Mouse (Mus musculus) mature B cell (primary cell): ENCODE results near the gene Fam20c.

Experiments used
- in situ Hi-C: fragments of 300-500 bp; cut with MboI; formaldehyde crosslinking; loops from 2 replicates; pipeline ENCODE4 v1.14.3; 2019

Fam20c gene

DNA sequence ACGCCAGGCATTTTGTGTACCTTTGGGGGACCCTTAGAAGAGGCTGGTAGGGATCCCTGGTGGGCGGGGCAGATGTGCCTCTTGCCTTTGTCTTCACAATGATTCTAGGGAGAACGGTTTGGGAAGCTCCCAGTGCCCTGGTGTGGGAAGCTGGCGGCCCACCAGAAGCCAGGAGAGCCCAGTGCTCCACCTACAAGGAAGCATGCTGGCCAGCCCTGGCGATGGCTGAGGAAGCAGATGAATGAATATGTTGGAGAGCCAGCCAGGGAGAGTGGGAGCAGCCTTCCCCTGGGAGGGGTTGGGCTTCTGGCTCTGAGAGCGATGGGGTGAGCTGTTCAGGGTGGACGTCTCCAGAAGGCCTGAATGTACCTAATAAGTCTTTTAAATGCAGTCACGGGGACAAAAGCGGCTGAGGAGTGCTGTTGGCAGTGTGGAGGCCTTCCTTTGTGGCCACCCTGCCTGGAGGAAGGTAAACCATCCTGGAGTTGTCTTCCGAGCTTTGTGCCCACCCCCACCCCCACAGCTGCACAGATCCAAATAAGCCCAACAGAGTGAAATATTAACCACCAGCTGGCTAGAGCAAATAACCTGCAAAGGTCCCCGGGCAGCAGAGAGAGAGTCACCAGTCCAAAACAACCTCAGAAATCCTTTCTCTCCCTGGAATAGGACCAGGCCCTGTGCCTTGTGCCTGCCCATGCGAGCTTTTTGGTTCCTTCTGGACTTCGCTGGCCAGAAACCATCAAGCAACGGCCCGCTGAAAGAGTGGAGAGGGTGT lies 2.2 kb downstream of the Fam20c start:
- in situ Hi-C loops = no loop called here

DNA sequence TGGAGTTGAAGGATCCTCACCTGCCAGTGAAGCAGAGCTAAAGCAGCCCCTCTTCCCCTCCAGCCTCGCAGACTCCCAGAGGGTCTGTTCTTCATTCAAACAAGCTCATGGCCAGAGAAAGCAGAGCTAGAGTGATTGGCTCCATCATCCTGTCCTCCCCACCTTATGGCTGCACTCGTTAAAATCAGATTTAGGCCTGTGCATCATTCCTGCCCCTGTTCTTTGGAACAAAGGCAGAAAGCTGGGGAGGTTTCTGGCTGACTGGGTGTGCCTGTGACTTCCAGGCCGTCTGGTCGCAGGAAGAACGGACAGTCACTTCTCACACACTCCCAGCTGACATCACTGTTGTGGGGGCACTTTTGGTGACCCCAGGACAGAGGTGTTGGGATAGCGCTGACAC lies 2.8 kb downstream of the Fam20c start:
- in situ Hi-C loops = no loop called here

DNA sequence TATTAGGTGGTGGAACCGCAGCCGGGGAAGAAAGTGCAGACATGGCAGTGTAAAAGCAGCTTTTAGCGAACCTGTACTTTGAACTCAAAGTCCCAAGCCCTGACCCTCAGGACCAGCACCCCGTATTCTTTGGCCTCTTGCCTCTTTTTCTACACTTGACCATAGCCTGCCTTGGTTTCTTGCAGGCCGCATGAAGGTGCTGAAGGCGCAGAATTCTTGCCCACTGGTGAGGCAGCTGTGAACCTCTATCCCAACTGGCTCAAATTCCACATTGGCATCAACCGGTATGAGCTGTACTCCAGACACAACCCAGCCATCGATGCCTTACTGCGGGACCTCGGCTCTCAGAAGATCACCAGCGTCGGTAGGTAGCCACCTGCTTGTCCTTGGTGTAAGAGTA lies 3.3 kb downstream of the Fam20c start:
- in situ Hi-C loops = no loop called here

DNA sequence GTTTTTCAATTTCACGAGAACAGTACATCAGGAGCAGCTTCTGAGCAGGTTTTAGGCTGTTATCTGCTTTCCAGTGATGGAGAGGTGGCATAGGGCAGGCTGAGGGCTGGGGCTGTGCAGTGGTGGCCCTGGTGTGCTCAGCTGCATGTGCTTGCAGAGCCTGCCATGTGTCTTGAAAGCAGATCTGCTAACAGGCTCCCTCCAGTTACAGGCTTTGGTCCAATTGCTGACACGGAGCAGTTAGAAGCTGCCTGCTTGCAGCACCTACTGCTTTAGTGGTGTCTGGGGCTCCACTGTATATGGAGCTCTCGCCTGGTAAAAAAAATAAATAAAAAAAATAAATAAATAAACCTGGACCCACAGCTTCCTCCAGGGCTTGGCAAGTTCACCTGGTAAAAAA lies 4.2 kb downstream of the Fam20c start:
- in situ Hi-C loops = no loop called here

DNA sequence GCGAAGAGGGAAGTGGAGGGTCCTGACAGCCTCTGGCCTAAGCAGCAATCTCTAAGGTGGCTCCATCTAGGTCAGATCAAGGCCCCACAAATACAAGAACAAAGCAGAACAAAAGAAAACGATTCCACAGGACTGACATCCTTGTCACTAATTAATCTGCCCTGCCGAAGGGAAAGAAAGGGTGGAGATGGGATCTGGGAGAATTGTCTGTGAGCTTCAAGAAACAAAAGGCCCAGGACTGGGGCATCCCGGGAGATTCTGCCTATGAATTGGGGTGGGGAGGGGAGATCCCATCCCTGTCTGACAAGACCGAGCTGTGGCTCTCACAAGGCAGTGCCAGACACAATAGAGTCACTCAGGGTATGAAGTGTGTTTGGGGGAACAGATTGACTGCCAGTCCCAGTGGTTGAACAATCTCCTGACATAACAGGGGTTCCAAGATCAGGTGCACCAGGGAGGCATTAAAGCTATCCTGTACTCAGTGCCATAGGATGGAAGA lies 7.6 kb downstream of the Fam20c start:
- in situ Hi-C loops = no loop called here

DNA sequence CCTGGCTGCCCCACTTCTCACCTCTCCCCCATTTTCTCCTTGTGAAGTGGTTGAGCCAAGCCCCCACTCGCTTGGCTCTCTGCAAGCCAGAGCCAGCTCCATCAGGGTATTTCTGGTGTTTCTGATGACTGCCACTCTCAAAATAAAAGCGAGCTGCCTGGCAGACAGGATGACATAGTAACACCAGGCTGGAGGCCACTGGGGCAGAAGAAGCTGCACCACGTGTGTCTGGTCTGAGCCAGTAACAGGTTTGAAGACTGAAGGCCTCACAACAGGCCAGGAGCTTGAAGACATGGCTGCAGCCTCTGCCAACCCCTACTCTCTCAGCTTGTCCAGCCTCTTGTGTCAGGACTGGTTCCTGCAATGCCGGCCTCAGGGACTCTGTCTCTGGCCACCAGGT lies 8.0 kb downstream of the Fam20c start:
- in situ Hi-C loops = no loop called here

DNA sequence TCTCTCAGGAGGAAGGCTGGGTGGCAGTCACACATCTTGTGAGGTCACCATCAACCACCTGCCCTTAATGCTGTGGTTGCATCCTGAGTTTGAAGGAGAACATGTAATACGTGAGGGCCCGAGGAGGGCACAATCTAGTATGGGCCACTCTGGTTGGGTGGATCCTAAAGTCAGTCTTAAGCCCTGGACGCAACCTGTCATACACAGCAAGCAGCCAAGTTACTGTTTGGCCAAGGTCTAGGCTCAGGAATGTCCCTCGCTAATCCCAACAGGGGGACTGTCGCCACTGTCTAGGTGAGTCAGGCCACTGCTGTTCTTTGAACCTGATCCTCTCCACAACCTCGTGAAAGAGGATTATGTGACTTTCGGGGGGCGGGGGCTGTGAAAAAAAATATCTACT lies 10.3 kb downstream of the Fam20c start:
- in situ Hi-C loops = no loop called here

DNA sequence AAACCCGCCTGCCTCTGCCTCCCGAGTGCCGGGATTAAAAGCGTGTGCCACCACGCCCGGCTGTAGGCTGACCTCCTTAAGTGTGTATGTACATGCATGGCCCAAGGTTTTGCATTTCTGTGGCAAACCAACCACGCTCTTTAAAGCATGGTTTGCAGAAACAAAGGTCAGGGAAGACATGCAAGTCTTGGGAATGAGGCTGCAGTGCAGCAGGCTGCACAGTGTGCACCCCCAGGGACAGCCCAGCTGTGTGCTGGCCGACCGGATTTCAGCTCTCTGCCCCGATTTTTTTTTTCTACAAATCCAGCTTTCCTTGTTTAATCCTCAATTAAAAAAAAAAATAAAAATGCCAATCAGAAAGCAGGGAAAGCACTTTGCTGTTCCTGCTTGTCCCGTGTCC lies 13.3 kb downstream of the Fam20c start:
- in situ Hi-C loops = no loop called here

DNA sequence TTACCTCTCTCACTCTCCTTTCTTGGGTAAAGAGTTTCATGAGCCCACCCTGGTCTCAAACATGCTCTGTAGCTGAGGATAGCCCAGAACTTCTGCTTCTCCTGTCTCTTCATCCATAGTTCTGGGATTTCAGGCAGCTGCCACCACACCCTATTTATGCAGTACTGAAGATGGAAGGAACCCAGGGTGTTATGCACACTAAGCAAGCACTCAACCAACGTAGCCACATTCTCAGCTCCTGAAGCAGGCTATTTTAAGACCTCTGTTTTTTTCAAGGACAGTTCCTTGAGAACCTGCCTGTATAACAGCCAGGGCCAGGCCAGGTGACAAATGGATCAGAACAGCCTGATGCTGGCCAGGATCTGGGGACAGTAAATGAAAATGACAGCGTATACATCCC lies 14.4 kb downstream of the Fam20c start:
- in situ Hi-C loops = no loop called here

DNA sequence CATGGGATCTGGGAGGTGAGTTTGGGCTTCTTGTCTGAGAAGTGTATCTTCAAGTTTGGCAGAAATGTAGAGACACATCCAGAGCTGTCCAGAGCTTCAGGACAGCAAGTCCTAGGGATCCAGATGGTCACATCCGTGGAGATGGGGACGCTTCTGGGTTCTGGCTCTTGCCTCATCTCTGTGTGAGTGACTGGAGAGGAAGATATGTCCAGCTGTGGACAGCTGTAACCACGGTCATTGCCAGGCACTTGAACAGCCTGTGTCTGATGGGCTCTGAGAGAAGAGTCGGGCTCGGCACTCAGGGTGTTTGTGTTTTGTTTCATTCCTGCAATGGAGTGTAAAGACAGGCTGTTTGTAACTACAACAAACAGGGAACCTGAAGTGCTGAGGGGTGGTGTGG lies 14.8 kb downstream of the Fam20c start:
- in situ Hi-C loops = no loop called here

DNA sequence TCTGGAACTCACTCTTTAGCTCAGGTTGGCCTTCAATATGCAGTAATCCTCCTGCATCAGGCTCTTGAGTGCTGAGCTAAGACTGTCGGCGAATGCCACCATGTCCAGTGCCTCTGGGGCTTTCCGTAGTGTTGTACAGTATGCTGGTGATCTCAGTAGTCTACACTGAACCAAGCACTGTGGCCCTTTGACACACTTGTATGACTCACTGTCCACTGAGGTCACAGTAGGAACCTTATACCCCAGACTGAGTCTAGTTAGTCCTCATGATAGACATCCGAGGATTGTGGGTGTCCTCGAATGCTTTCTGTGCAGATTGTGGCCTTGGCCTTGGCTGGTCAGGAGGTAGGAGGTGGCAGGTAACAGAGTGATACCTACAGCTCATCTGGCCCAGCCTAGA lies 20.8 kb downstream of the Fam20c start:
- in situ Hi-C loops = no loop called here

DNA sequence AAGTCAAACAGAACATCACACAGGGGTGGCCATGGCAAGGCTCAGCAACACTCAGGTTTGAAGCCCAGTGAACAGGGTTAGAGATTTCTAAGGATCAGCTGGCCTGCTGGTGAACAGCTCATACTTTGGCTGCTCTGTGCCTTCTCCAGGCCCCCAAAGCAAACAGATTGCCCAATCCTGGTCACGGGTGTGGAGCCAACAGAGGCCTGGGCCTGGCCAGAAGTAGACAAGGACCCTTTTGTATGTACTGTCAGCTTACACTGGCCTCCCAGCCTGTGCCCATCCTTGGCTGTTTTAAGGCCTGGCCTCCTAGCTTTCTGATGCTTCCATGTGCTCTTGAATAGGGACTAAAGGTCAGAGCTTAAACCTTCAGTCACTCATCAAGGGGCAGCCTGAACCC lies 22.0 kb downstream of the Fam20c start:
- in situ Hi-C loops = no loop called here

DNA sequence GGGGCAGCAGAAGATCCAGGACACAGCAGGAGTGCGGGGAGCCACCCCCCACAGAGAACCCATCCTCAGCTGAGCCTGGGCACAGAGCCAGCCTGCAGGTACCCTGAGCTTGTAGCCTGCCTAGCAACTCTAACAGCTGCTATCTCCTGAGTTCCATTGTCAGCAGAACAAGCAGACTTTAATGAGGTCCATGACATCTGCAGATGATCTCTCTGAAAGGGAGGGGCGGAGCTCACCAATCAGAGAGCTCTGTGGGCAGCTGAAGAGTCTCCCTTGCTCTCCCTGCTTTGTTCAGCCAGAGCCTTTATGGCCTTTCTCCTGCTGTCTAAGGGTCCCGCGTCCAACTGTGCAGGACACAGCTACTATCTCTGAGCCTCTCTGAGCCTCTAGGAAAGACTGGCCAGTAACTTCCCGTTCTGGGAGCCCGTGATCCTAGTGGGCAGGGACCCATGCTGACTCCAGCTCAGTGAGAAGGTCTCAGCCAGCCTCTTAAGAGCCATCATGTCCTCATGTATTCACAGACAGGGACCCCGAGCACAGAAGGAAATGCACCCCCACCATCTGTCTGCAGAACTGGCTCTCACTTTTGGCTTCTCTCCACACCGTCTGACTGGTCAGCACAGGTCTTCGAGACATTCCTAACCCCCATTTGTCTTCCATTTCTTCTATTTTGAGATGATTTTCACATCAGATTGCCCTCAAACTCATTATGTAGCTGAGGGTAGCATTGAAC lies 24.6 kb downstream of the Fam20c start:
- in situ Hi-C loops = no loop called here

DNA sequence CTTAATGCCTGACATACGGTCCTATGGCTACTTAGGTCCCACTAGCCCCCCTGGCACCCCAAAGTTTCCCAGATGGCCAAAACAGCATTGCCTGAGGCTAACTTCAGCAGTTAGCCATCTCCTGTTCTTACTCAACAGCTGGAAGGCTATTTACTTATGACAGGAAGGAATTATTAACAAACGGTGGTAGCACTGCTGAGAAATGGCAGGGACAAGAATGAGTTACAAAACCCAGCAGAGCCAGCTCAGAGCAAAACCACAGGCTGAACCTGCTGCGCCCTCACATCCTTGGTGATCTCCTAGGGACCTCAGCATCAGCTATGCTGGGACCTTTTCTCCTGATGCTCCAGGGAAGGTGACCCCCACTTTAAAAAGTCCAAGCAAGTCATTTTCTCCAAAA lies 25.3 kb downstream of the Fam20c start:
- in situ Hi-C loops = no loop called here

DNA sequence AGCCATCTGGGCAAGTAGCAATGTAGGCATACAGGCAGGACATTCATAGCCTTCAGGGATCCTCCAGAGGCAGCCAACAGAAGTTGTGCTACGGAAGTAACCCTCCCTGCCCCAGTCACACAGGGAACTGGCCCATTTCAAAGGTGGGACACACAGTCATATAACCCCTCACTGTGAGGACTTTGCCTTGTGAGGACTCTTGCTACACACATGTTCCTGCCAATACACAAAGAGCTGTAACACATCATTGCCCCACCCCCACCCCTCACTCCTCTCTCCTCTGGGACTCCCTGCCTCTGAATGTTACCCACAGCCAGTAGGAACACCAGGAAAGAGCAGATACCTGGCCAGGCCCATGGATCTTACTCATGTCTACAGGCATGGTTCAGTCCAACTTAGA lies 28.4 kb downstream of the Fam20c start:
- in situ Hi-C loops = no loop called here

DNA sequence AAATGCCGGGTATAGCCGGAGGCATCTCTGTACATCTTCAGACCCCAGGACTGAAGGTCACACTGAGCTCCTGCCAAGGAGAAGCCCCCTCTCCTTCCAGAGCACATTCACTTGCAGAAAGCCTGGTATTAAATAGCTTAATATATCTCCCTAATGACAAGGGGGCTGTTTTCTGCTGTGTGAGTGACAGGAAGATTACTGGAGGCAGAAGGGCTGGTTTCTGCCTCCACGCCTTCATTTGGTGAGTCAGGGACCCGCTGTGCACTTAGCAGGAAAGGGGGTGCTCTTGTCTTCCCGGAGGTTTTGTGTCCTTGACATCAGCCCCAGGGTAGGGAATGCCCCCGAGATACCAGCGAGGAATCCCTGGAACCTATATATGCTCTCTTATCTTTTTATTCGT lies 28.9 kb downstream of the Fam20c start:
- in situ Hi-C loops = no loop called here

DNA sequence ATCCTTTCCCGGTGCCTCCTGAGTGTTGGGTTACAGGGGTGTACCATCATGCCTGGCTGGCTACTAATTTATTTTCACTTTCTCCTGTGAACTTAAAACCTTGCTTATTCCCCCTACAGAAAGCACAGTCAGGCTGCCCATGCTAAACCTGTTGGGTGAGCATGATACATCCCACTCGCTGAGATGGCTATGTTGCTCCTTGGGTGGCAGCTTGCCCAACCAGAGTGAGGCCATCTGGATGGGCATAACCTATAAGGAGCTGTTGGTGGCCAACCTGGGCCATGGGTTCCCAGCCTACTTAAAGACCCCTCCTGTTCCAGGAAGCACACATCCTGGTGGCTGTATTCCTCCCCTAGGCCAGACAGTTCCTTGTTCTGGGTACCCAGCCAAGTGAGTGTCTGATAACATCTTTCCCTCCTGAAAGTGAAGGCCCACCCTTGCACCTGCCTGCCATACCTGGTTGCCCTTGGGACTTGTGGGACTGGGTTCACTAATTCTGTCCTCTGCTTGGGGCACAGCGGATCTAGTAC lies 31.7 kb downstream of the Fam20c start:
- in situ Hi-C loops = no loop called here

DNA sequence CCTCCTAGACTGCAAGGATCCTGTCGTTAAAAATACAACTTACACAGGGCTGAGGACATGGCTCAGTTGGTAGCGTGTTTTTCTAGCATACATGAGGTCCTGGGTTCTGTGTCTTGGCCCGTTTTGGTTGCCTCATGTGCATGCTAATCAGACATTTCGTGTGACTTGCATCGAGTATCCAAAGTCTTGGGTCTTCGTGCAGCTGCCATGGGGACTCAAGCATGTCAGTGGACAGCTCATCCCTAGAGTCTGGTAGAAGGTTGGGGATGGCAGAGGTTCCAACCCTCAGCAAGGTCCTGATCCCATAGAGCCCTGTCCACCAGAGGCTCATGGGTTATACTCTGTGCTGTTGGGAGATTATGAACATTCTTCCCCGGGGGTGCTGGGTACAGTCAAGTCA lies 33.3 kb downstream of the Fam20c start:
- in situ Hi-C loops = no loop called here

DNA sequence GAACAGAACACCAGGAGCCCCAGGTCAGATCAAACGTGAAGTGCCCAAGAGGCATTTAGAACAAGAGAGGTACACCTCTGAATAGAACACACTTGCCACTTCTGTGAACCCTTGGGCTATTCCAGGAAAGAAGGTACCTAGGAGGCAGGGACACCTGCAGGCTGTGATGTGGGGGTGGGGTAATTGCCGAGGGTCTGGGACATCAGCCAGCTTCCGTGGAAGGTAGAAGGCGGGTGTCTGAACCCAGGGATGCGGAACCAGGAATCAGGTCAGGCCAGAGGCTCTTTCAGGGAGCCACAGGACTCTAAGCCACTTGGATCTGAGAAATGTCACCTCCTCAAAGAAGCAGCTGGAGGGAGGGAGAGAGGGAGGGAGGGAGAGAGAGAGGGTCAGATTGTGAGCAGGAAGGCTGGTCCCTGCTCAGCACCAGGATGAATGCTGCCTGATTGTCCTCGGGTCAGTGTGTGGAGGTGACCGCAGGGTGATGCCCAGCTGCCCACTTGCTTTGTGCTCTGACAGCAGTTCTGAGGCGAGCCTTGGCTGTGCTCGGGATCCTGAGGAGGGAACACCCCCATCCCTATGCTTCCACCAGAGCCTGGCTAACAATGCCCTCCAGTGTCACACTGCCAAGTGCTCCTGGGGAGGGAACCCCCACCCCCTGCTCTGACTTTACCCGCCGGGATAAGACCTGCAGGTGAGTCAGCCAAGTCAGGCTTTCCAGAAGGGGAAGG lies 34.3 kb downstream of the Fam20c start:
- in situ Hi-C loops = no loop called here

DNA sequence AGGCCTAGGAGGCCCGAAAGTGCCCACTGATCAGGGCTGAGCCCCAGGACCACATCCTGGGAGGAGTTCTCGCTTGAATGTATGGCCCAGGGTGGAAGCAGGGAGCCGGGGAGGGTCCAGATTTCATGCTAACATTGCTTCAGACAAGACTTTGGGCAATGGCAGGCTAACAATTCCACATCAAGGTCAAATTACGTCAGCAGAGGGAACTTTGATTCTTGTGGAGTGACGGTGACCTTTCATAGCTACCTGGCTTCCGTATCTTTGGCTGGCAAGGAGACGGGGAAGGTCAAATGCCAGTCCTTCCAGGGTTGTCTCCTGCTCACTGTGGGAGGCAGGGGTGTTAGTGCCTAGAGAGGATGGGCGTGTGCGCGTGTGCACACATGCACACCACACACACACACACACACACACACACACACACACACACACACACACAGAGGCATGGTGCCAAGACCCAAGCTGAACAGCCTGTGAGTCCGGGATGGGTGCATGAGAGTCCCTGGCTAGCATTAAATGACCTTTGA lies 36.7 kb downstream of the Fam20c start:
- in situ Hi-C loops = no loop called here

DNA sequence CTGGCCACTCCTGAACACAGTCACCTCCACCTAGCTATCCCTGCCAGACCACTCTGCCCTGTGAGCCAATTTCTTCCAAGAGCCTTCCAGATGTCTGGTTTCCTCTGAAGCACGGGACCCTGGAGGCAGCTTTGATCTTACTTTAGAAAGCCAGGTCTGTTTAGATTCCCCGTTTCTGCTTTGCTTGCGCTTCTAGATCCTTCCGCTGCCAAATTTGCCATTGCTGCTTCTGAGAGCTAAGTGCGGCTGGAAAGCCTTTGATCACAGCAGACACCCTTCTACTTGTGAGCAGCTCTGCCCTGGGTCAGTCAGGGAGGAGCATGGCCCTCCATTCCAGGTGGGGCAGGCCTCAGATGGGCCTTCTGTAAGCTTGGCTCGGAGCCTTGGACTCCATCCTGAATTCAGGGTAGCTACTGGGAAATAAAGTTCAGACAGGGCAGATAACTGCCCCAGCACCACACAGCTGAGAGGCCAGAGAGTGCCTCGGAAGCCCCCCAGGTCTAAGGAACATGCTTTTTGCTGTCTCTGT lies 47.3 kb downstream of the Fam20c start:
- in situ Hi-C loops = no loop called here

DNA sequence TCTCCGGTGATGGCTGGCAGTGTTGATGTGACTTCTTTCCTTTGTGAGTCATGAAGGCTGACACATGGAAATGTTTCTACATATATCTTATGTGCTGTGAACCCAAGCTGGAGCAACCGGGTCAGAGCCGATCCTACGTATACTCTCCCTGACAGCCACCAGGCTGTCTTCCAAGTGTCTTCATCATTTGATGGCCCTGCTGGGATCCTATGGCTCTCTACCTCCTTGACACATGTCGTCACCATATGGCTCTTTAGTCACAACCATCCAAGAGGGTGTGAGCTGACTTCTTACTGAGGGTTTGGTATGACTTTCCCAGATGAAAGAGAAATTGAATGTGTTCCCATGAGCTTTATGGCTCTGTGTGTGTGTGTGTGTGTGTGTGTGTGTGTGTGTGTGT lies 50.0 kb downstream of the Fam20c start:
- in situ Hi-C loops = no loop called here
